Mouse (Mus musculus): ENCODE results near the gene Sapcd2. TPM values are rescaled to one million over a fixed set of nuclear protein-coding genes. Genes with fewer than 3 reads are reported as not detected.

Sapcd2 gene
- polyA plus RNA-seq, 1 experiment: 1.1 TPM

DNA sequence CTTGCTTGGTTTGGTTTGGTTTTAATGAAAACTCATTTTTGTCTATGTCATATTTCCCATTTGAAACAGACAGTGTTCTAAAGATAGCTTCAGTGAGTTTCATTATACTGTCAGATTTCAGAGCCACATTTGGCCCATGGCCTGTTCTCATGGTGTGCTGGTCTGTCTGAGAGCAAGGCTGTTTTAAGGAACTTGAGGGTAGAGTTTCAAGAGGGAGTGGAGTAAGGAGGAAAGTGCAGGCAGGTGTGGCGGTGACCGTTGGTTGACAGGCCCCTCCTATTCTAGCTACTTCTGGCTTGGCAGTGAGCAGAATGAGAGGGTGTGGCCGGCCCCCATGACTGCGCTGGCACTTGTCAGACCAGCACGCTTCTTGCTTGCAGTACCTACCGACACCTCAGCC is 33.8 kb upstream of the Sapcd2 start:
- Histone ChIP-seq H3K4me1 (ENCODE audit: control insufficient read depth, insufficient read depth, low read length) (peaks cover 2% of the 10 kb centered on the region; the same call in 1 of the 2 replicates), H3K4me3 (ENCODE audit: control insufficient read depth, low read depth, low read length) (peak overlapping the region; percentile 2; the same call in 1 of the 2 replicates), H3K36me3 (ENCODE audit: control insufficient read depth, insufficient read depth, low read length) (peaks cover 4% of the 10 kb centered on the region), H3K27ac (ENCODE audit: control insufficient read depth, insufficient read depth, low read depth, low read length) (no peak overlapping the region), H3K27me3 (ENCODE audit: control insufficient read depth, insufficient read depth, low read length) (no peaks in the 10 kb centered on the region)
- no peak for TF ChIP-seq CTCF (IDR thresholded peaks at IDR 0.05; ENCODE audit: control insufficient read depth, insufficient read depth, insufficient replicate concordance, low read depth, low read length)
- TF ChIP-seq POLR2A (IDR thresholded peaks at IDR 0.05; ENCODE audit: control insufficient read depth, low read depth, low read length): no peak

GRCm38 (mm10) chr2:25348162-25348561 is 24.0 kb upstream of the Sapcd2 start:
- Histone ChIP-seq H3K4me1 (ENCODE audit: control insufficient read depth, insufficient read depth, low read length) (no peaks in the 10 kb centered on the region), H3K27ac (ENCODE audit: control insufficient read depth, insufficient read depth, low read depth, low read length) (no peak overlapping the region), H3K27me3 (ENCODE audit: control insufficient read depth, insufficient read depth, low read length) (no peaks in the 10 kb centered on the region), H3K4me3 (ENCODE audit: control insufficient read depth, low read depth, low read length) (no peak overlapping the region), H3K36me3 (ENCODE audit: control insufficient read depth, insufficient read depth, low read length) (peaks cover 9% of the 10 kb centered on the region)
- TF ChIP-seq POLR2A (IDR thresholded peaks at IDR 0.05; ENCODE audit: control insufficient read depth, low read depth, low read length): no peak
- no peak for TF ChIP-seq CTCF (IDR thresholded peaks at IDR 0.05; ENCODE audit: control insufficient read depth, insufficient read depth, insufficient replicate concordance, low read depth, low read length)

DNA sequence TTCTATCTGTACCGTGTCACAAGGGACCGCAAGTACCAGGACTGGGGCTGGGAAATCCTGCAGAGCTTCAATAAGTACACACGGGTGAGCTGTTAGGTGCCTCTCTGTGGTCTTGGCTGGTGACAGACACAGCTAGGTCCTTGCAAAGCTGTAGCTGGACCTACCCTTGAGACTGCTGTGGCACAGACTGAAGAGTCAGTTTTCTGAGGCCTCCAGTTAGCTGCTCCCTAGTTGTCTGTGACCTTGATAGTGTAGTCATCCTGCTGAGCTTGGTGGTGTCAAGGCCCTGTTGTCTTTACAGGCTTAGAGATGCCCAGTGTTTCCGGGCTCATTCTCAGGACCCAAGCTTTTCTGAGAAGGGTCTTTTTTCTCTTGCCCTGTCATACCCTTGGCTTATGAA is 22.6 kb upstream of the Sapcd2 start:
- H3K4me3 ChIP-seq (ENCODE audit: control insufficient read depth, low read depth, low read length): no peak overlapping the region
- TF ChIP-seq POLR2A (IDR thresholded peaks at IDR 0.05; ENCODE audit: control insufficient read depth, low read depth, low read length) (no peak), CTCF (IDR thresholded peaks at IDR 0.05; ENCODE audit: control insufficient read depth, insufficient read depth, insufficient replicate concordance, low read depth, low read length) (no peak)
- H3K36me3 ChIP-seq (ENCODE audit: control insufficient read depth, insufficient read depth, low read length): peaks cover 8% of the 10 kb centered on the region
- no peak overlapping the region for H3K27ac ChIP-seq (ENCODE audit: control insufficient read depth, insufficient read depth, low read depth, low read length)
- H3K27me3 ChIP-seq (ENCODE audit: control insufficient read depth, insufficient read depth, low read length): no peaks in the 10 kb centered on the region
- H3K4me1 ChIP-seq (ENCODE audit: control insufficient read depth, insufficient read depth, low read length): no peaks in the 10 kb centered on the region

GRCm38 (mm10) chr2:25350701-25351100 is 21.4 kb upstream of the Sapcd2 start:
- no peaks in the 10 kb centered on the region for H3K27me3 ChIP-seq (ENCODE audit: control insufficient read depth, insufficient read depth, low read length)
- no peak overlapping the region for H3K27ac ChIP-seq (ENCODE audit: control insufficient read depth, insufficient read depth, low read depth, low read length)
- peaks cover 7% of the 10 kb centered on the region for H3K36me3 ChIP-seq (ENCODE audit: control insufficient read depth, insufficient read depth, low read length)
- TF ChIP-seq POLR2A (IDR thresholded peaks at IDR 0.05; ENCODE audit: control insufficient read depth, low read depth, low read length): no peak
- no peak for TF ChIP-seq CTCF (IDR thresholded peaks at IDR 0.05; ENCODE audit: control insufficient read depth, insufficient read depth, insufficient replicate concordance, low read depth, low read length)
- no peak overlapping the region for H3K4me3 ChIP-seq (ENCODE audit: control insufficient read depth, low read depth, low read length)
- peaks cover 6% of the 10 kb centered on the region for H3K4me1 ChIP-seq (ENCODE audit: control insufficient read depth, insufficient read depth, low read length)

- no peak overlapping the region for H3K27ac ChIP-seq (ENCODE audit: control insufficient read depth, insufficient read depth, low read depth, low read length)
- H3K4me1 ChIP-seq (ENCODE audit: control insufficient read depth, insufficient read depth, low read length): peaks cover 18% of the 10 kb centered on the region
- TF ChIP-seq POLR2A (IDR thresholded peaks at IDR 0.05; ENCODE audit: control insufficient read depth, low read depth, low read length) (no peak), CTCF (IDR thresholded peaks at IDR 0.05; ENCODE audit: control insufficient read depth, insufficient read depth, insufficient replicate concordance, low read depth, low read length) (no peak)
- H3K36me3 ChIP-seq (ENCODE audit: control insufficient read depth, insufficient read depth, low read length): no peaks in the 10 kb centered on the region; the same call in 1 of the 2 replicates
- H3K27me3 ChIP-seq (ENCODE audit: control insufficient read depth, insufficient read depth, low read length): no peaks in the 10 kb centered on the region
- H3K4me3 ChIP-seq (ENCODE audit: control insufficient read depth, low read depth, low read length): no peak overlapping the region
These were observed 17.9 kb upstream of the Sapcd2 start for GRCm38 (mm10) chr2:25354211-25354610.

DNA sequence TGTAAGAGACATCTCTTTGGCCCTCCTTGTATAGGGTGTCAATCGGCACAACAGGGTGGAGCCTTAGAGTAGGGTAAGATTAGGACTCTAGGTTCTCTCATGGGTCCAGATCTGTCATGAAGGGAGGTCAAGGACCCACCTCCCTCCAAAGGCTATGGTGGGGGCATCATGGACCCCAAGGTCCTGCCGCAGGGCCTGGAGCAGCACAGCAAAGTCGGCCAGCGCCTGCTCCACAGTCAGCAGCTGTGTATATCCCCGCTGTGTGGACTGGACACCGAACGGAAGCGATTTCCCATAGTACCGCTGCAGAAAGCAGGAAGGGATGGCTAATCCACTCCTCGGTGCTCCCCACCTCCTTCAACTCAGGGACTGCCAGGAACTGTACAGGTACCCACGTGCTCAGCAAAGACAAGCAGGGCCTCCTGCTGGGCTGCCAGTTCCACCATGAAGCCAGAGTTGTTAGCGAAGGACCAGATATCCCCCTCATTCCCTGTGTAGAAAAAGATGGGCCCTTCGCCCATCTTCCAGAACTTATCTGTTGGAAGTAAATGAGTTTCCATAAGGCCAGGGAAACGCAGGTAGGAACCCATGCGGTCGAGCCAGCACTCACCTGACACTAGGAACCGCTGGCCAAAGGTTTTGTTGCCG is 16.6 kb upstream of the Sapcd2 start:
- Histone ChIP-seq H3K36me3 (ENCODE audit: control insufficient read depth, insufficient read depth, low read length) (no peaks in the 10 kb centered on the region), H3K4me1 (ENCODE audit: control insufficient read depth, insufficient read depth, low read length) (peaks cover 18% of the 10 kb centered on the region), H3K4me3 (ENCODE audit: control insufficient read depth, low read depth, low read length) (peak overlapping the region; percentile 77), H3K27ac (ENCODE audit: control insufficient read depth, insufficient read depth, low read depth, low read length) (no peak overlapping the region), H3K27me3 (ENCODE audit: control insufficient read depth, insufficient read depth, low read length) (no peaks in the 10 kb centered on the region)
- TF ChIP-seq POLR2A (IDR thresholded peaks at IDR 0.05; ENCODE audit: control insufficient read depth, low read depth, low read length) (no peak), CTCF (IDR thresholded peaks at IDR 0.05; ENCODE audit: control insufficient read depth, insufficient read depth, insufficient replicate concordance, low read depth, low read length) (no peak)

GRCm38 (mm10) chr2:25356208-25357079 is 15.7 kb upstream of the Sapcd2 start, which contains the start of gene Dpp7:
Dpp7 (minus strand) TSS chr2:25356359.
- peaks cover 18% of the 10 kb centered on the region for H3K4me1 ChIP-seq (ENCODE audit: control insufficient read depth, insufficient read depth, low read length)
- no peak within 1 kb of the TSS for H3K27ac ChIP-seq (ENCODE audit: control insufficient read depth, insufficient read depth, low read depth, low read length)
- H3K27me3 ChIP-seq (ENCODE audit: control insufficient read depth, insufficient read depth, low read length): no peaks in the 10 kb centered on the region
- H3K4me3 ChIP-seq (ENCODE audit: control insufficient read depth, low read depth, low read length): peak within 1 kb of the TSS; percentile 77
- no peaks in the 10 kb centered on the region for H3K36me3 ChIP-seq (ENCODE audit: control insufficient read depth, insufficient read depth, low read length)
- no peak for TF ChIP-seq POLR2A (IDR thresholded peaks at IDR 0.05; ENCODE audit: control insufficient read depth, low read depth, low read length)
- no peak for TF ChIP-seq CTCF (IDR thresholded peaks at IDR 0.05; ENCODE audit: control insufficient read depth, insufficient read depth, insufficient replicate concordance, low read depth, low read length)

Data from testis, adult 2 months (tissue).